In the genomic region with DNA sequence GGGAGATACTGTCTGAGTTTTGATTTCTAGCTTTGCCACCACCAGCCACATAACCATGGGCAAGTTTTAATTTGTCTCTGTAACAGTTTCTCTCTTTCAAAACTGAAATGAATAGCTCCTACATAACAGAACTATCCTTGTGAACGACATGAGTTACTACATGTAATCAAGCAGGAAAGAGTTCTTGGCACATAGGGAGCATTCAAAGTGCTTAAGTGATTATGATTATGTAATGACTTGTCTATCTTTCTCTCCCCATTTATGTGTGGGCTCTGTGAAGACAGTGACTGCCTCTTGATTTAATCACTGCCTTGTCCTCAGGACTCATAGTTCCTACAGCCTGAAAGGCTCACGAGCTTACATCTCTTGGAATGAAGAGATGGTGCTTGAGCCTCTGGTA, we compare ENCODE assay signal across 20 mouse cellular contexts.
"Had no signal": no experiment of that assay in that cellular context is flagged by ENCODE, and none has a peak within 500 bp of the region (broad histone marks: within the 10 kb centered on the region; RNA-seq: fewer than 3 reads in every experiment).

No protein-coding gene starts in this region.

- H3K9ac ChIP-seq: liver, embryonic 14.5 days; lung, embryonic 14.5 days; midbrain, embryonic 13.5 days; midbrain, embryonic 15.5 days; neural tube, embryonic 13.5 days; neural tube, embryonic 15.5 days; stomach, embryonic 15.5 days had no signal

- H3K27ac ChIP-seq: liver, embryonic 14.5 days; midbrain, embryonic 10.5 days; midbrain, embryonic 13.5 days; midbrain, embryonic 15.5 days; neural tube, embryonic 13.5 days; neural tube, embryonic 15.5 days; stomach, embryonic 15.5 days; stomach, postnatal 0 days had no signal

- H3K4me3 ChIP-seq: midbrain, embryonic 10.5 days; midbrain, embryonic 13.5 days; midbrain, embryonic 15.5 days; myocyte; neural tube, embryonic 13.5 days; neural tube, embryonic 15.5 days; stomach, embryonic 15.5 days had no signal

- H3K4me2 ChIP-seq: lung, embryonic 14.5 days; midbrain, embryonic 13.5 days; midbrain, embryonic 15.5 days; neural tube, embryonic 13.5 days; neural tube, embryonic 15.5 days; stomach, embryonic 15.5 days had no signal

- H3K27me3 ChIP-seq: midbrain, embryonic 13.5 days; midbrain, embryonic 15.5 days; neural tube, embryonic 13.5 days; neural tube, embryonic 15.5 days; stomach, embryonic 15.5 days had no signal

- H3K9me3 ChIP-seq: midbrain, embryonic 10.5 days; midbrain, embryonic 13.5 days; midbrain, embryonic 15.5 days; neural tube, embryonic 13.5 days; neural tube, embryonic 15.5 days; stomach, embryonic 15.5 days had no signal

- H3K36me3 ChIP-seq: midbrain, embryonic 10.5 days; midbrain, embryonic 13.5 days; midbrain, embryonic 15.5 days; neural tube, embryonic 13.5 days; neural tube, embryonic 15.5 days; stomach, embryonic 15.5 days had no signal

- H3K4me1 ChIP-seq: midbrain, embryonic 13.5 days; stomach, embryonic 15.5 days had no signal

- DNase-seq: lung, adult 18-20 months; lung, embryonic 14.5 days; lung, postnatal 14 days; lung, postnatal 36 days; retina, postnatal 1 day; right cerebral cortex, adult 18-20 months; right cerebral cortex, postnatal 25 days; right cerebral cortex, postnatal 4 days; thymus, adult 2 months; thymus, postnatal 25 days; thymus, postnatal 4 days had no signal

- ATAC-seq: midbrain, embryonic 13.5 days; midbrain, embryonic 15.5 days had no signal
